Mouse (Mus musculus): ENCODE data around the gene Myo16.

The Myo16 gene

DNA sequence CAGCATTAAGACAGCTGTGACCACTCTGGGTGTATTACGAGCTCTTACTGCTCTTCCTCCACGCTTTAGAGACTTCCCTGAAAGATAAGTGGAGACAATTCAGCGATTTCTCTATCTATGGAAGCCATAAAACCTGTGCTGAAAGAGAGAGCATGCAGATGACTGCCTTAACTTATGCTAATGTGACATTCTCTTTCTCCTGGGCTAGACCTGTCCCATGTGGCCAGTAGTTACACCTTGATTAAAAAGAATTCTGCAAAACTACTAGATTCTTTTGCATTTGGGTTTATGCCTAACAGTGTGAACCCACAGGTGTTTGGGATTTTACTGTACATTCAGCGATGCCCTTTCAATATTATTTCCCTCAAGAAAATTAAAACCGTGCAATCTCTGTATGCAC, 328.4 kb downstream of the Myo16 start:
- no peak for DNase-seq

- no peak for DNase-seq
These were observed 329.2 kb downstream of the Myo16 start for GRCm38 (mm10) chr8:10482880-10483279.

DNA sequence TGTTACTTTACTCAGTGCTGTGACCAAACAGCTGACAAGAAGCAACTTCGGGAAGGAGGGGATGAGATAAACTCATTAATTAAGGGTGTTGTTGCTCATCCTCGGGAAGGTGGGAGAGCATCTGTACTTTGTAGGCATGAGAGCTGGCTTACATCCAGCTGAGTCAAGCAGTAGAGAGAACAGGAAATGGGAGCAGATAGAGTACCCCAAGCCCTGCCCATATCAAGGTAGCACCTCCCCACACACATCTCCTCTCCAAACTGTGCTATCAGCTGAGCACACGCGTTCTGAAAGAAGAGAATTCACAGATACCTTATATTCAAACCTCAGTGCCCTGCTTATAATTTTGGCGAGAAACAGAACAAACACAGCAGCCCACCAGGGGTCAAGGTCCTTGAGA, 330.1 kb downstream of the Myo16 start:
- DNase-seq, result no peak

DNA sequence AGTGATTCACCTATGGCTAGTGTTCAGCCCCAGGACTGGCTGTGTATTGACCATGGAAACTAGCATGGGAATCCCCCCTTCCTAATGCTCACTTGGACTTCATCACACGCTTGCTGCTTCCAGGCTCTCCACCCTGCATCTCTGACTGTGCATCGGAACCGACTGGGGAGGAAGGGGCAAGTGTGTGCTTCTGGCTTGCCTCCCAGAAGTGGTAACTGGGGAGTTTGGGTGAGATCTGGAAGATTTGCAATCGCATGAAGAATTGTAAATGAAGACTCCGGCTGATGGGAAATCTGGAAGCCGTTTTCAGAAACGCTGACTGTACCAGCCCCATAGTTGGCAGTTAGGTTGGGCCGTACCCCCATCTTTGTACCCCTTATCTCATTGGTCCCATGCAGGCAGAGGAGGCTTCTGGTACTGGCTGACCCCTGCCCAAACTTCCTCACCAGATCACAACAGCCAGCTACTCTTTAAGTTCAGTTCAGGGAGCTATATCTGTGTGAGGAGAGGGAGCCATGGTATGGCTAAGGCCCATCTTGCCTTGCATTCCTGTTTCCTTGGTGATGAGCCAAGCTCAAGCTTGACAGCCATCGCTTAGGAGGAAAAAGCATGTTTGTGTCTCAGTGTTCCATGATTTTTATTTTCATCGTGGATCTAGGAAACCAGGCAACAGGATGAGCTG, 336.2 kb downstream of the Myo16 start:
- DNase-seq, result no peak

DNA sequence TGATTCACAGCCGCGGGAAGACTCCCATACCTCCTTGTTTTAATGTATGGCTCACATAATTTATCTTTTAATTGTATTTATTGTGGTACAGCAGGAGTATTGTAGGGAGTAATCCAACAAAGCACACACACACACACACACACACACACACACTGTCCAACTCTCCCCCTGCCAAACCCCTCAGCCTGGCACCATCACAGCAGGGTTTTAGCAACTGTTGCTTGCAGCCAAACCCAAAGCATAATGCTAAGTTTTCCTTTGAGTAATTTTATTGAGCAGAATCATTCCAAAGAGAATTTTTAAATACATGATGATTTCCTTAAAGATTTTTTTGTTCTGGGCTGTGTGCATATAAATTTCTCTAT, 336.7 kb downstream of the Myo16 start:
- no peak for DNase-seq

DNA sequence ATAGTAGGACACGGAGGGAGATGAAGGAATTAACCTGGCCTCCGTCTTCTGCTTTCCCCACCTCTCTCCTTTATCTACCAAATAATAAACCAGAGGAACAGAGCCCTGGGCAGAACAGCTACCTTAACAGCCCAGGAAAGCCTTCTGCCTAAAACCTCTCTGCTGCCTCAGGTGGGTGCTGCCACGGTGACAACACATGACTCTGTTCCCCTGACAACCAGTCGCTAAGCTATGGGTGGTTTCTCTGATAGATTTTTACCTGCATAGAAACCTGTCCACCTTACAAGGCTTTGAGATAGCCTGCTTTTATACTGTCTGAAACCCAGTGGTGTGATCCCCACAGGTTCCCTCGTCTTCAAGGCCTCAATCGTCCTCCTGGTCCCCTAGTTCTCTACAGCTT, 337.2 kb downstream of the Myo16 start:
- no peak for DNase-seq

DNA sequence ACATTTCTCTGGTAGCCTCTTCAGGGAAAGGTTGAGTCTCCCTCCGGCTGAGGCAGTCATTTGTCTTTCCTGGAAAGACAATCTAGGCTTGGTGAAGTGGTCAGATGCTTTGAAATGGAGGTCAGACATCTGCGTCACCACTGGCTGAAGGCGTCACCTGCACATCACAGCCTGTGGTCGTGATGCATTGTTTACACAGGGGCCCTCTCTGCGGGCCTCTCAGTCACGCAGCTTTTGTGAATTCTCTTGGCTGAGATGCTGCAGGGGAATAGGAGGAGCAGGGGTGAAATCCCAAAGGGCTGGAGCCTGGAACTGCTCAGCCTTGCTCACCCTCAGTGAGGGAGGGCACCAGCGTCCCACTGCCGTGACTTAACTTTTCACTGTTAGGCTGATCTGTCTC, 346.1 kb downstream of the Myo16 start:
- DNase-seq, result no peak

- DNase-seq, result no peak
These were observed 346.8 kb downstream of the Myo16 start for GRCm38 (mm10) chr8:10500465-10500864.

DNA sequence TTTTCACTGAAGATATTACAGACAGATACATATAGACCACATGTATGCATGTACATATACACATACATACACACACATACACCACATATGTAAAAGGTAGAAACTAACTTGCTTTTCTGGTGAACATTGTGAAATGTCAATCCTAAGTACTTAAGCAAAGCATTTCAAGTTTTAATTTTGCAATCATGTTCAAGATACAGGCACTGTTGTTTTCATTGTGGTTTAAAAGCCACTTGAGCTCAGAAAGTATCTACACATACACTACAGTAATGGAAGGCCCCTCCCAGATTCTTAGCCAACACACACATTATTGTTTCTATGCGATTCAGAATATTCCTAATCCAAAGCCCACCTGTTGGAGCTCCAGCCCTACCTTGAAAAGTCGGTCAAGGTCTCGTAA, 348.0 kb downstream of the Myo16 start:
- no peak for DNase-seq

- no peak for DNase-seq
These were observed 358.4 kb downstream of the Myo16 start for GRCm38 (mm10) chr8:10512105-10512504.

- no peak for DNase-seq
These were observed 363.7 kb downstream of the Myo16 start for GRCm38 (mm10) chr8:10517381-10517780.

- DNase-seq, result no peak
These were observed 365.6 kb downstream of the Myo16 start for GRCm38 (mm10) chr8:10519276-10519675.

GRCm38 (mm10) chr8:10521463-10521862, 367.8 kb downstream of the Myo16 start:
- DNase-seq, result no peak

DNA sequence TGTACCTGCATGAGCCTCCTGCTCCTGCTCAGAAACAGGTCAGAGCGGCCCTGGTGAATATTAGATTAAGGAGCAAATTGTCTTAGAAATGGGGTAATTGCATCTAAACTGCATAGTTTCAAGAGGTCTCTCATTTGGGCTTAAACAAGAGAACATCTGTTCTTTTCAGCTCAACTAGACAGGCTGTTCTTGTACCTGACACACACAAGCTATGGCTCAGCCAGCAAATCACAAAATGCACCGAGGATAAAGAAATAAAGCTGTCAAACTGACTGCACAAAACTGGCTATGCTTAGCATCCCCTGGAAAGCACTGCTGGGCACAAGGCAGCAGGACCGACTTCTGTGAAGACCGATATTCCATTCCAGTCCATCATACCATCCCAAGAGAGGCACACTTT, 372.0 kb downstream of the Myo16 start:
- DNase-seq, result no peak

DNA sequence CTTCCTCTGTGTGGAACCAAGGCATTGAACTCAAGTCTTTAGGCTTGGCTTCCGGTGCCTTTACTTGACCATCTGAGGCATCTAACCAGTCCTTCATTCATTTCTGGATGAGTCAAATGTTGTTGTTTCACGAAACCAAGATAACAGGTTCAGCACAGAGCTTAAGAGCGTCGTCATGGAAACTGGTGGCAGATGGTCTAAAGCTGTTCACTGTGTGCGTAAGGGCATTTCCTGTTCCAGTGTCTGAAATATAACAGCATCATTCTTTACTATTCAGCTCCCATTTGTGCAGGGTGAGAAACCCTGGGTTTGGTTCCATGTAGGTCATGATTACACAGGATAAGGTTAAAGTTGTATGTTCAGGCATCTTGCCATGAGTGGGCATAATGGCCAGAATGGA, 372.9 kb downstream of the Myo16 start:
- DNase-seq, result no peak

DNA sequence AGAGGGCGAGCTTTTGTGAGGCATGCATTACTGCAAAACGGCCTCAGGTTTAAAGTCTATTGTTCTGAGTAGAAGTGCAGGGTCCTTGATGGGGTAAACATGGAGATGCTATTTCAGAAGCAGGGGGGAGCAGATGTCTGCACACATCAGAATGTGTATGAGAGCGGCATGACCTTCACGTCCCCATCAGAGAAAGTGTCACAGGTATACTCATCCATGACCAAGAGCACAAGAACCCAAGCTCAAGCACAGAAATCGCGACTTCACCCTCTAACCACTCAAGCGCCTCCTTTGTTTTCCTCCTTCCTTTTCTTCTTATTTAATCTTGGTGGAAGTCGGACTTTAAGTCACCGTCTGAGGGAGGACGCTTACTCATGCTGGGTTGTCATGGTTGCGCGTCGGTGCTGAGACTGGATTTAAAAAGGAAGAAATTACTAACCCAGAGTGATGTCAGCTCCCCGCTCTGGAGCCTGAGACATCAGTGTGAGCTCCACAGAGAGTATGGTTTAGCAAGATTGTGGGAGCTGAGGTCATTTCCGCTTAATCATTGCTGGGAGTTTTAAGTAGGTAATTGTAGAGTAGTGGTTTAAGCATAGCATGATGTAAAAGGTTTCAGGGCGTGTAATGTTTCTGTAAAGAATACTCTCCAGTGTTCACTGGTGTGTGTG, 381.0 kb downstream of the Myo16 start:
- DNase-seq, result no peak

GRCm38 (mm10) chr8:10538319-10538718, 384.6 kb downstream of the Myo16 start:
- no peak for DNase-seq

DNA sequence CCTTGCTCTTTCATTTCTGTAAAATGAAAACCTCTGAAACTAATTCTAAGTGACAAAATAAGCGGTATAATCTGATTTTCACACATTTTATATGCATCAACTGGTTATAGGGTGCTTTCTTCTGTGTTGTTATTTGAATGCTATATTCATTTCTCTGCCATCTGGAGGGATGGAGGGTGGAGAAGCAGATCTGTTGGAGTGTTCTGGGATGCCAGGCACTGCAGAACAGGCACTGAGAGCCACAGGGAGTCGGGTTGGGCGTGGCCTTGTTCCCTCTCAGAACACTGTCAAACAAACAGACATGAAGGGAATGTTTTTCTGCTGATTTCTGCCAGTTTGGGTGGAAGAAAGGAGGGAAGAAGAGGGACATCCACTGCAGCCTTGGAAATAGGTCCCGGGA, 386.0 kb downstream of the Myo16 start:
- DNase-seq, result no peak

DNA sequence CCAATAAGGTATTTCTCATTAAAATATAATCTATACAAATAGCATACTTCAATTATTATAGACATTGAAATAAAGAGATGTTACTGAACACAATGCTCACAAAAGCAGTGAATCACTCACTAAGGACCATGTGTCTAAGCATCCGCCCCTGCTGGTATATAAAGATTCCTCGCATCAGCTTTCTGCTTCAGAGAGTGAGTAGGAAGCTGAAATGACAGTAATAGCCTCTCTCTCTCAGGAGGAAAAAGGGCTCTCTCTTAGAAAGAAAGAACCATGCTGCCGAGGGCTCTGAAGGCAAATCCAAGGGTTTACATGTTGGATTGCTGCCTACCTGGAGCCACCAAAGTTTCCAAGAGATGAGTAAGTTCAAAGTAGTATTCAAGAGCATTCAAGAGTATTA, 392.2 kb downstream of the Myo16 start:
- DNase-seq, result no peak

- no peak for DNase-seq
These were observed 392.8 kb downstream of the Myo16 start for GRCm38 (mm10) chr8:10546519-10546918.

DNA sequence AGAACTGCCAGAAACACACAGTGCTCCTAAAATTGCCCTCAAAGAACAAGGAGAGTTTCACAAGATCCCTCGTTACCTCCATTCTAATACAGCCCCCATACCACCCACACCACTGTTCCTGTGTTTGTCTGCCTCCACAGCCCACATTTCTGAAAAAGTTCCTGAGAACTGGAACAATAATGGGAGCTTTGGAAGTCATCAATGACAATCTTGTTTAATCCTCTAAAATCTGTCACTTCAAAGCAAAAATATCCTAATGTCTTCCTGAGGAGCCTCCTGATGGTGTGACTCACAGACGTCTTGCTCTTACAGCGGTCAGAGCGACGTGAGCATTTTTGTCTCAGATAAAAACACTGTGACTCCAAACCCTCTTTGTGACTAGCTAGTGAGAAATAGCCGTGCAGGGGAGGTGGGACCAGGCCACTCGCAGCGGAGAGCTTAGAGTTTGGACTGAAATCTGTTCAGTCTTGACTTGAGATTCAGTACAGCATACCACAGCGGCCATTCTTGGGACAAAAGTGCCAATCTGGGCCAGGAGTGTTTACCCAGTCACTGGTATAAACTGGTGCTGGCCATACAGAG, 394.4 kb downstream of the Myo16 start:
- DNase-seq, result no peak

DNA sequence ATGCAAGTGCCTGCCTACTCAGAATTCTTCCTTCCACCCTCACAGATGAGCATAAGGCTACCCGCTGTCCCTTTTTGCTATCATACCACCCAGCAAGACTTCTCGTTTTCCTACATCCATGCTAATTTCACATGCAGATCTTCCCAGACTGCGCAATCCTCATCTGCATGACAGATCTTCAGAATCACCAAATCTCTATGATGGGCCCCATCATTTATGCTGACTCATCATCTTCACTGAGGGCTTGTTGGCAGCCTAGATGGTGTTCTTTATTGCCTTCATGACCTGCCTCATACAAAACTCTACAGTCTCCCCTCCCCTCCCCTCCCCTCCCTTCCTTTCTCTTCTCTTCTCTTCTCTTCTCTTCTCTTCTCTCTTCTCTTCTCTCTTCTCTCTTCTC, 395.7 kb downstream of the Myo16 start:
- DNase-seq, result no peak

GRCm38 (mm10) chr8:10557961-10558360, 404.2 kb downstream of the Myo16 start:
- DNase-seq, result peak; percentile 24 to 52

- no peak for DNase-seq
These were observed 405.8 kb downstream of the Myo16 start for GRCm38 (mm10) chr8:10559479-10559878.

GRCm38 (mm10) chr8:10561616-10562015, 407.9 kb downstream of the Myo16 start:
- no peak for DNase-seq
